Mouse (Mus musculus) monocyte, adult 5-6 weeks (primary cell): ENCODE data around the gene Wdr92. TPM values are rescaled to one million over a fixed set of nuclear protein-coding genes. Genes with fewer than 3 reads are reported as not detected.

Source experiments
- total RNA-seq: library from RNA; stranded (forward); fragments of 200-1000, 200-491, 200-594 nt; gene quantifications from 3 replicates; pipeline ENCODE4 v1.2.3, GENCODE M21; 2017

The Wdr92 gene
- total RNA-seq, 1 experiment from 2014 or later, result 4.7 TPM

Other genes with a start within 250 kb of the Wdr92 start
- 0.32 to 5.6 TPM (median 3.6 TPM) in 3 replicates for gene Fbxo48, start 230.7 kb upstream of the Wdr92 start, total RNA-seq
- gene Cnrip1, start 130.5 kb upstream of the Wdr92 start, total RNA-seq, result 2.0 to 15.1 TPM (median 3.2 TPM) in 3 replicates
- gene Plek, start 129.7 kb upstream of the Wdr92 start, total RNA-seq, result 730 to 802 TPM (median 760 TPM) in 3 replicates
- gene Ppp3r1, start 22.8 kb upstream of the Wdr92 start, total RNA-seq, result 103 to 132 TPM (median 125 TPM) in 3 replicates
- gene Pno1, start 29.5 kb downstream of the Wdr92 start, total RNA-seq, result 39.8 to 46.5 TPM (median 44.2 TPM) in 3 replicates
- 66.2 to 97.7 TPM (median 67.1 TPM) in 3 replicates for gene C1d, start 75.5 kb downstream of the Wdr92 start, total RNA-seq